Mouse (Mus musculus) frontal cortex, postnatal 25 days (tissue): ENCODE measurements around the gene Ccser1.
"Not testable (repeated sequence)": the region's sequence is repeated elsewhere in the genome, so short reads cannot be mapped to it uniquely, and the experiment has no call there.

ENCODE experiments used
- DNase-seq, 2 experiments: peaks; one replicate each; pipeline ENCODE4 v3.0.0; 2022; ENCODE audit warnings: low spot score in 2 of 2

Ccser1 gene

GRCm38 (mm10) chr6:62045042-62045441 lies 864.9 kb downstream of the Ccser1 start:
- not testable (repeated sequence) for DNase-seq

GRCm38 (mm10) chr6:62055276-62055675 lies 875.2 kb downstream of the Ccser1 start:
- no peak for DNase-seq

- DNase-seq: no peak
Measured at GRCm38 (mm10) chr6:62066363-62067023, 886.4 kb downstream of the Ccser1 start.

DNA sequence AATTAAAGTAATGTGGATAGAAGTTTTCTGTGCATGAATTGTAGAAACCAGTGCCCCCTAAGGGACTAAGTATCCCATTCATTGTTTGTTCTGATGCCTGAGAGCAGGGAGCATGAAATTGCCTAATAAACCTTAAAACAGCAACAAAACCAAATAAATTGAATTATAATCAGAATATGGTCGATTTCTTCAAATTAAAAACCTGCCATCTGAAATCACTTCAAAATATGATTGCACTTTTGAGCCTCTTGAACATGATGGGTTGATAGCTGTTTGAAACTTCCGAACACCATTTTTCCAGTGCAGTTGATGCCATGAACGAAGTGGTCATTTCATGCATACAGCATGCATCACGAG lies 886.9 kb downstream of the Ccser1 start:
- no peak for DNase-seq

GRCm38 (mm10) chr6:62105464-62105863 lies 925.3 kb downstream of the Ccser1 start:
- DNase-seq: no peak

- no peak for DNase-seq
Measured at GRCm38 (mm10) chr6:62132531-62132930, 952.4 kb downstream of the Ccser1 start.

GRCm38 (mm10) chr6:62160320-62160719 lies 980.2 kb downstream of the Ccser1 start:
- DNase-seq: no peak

- DNase-seq: no peak
Measured at GRCm38 (mm10) chr6:62162596-62162995, 982.5 kb downstream of the Ccser1 start.

- no peak for DNase-seq
Measured at GRCm38 (mm10) chr6:62163826-62164225, 983.7 kb downstream of the Ccser1 start.

GRCm38 (mm10) chr6:62196496-62197188 lies 1016.5 kb downstream of the Ccser1 start:
- DNase-seq: no peak

DNA sequence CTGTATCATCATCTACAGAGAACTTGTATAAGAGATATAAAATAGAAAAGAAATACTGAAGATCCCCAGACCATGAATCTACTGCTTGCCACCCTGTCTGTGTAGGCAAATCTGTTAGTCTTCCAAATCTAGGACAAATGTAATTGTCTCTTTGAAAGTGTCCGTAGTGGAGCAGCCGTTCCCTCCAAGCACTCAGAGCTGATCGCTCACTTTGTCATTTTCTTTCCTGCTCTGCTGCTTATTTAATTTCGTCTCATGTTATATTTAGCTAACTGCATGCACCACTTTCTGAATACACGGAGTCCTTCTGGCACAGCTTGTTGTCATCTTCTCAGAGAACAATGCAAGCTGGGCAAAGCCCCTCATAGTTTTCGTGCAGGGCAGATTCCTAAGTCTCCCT lies 1018.6 kb downstream of the Ccser1 start:
- DNase-seq: peak in 1 of 2 experiments; percentile 5

DNA sequence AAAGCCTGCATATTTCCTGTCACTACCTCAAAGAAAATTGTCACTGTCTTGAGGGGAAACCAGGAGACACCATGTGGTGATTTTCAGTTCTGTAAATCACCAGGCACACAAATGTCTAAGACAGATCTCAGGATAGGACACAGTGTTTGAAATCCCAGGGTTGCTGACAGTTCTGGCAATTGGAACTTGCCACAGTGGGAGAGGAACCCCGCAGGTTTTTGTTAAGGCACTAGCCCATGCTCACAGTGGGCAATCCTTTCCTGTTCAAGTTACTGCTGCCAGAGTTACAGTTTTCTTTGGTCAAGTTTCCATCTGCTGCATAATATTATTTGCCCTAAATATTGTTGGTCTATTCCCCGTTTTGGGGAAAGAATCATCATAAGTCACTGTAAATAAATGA lies 1024.9 kb downstream of the Ccser1 start:
- no peak for DNase-seq

GRCm38 (mm10) chr6:62221856-62222255 lies 1041.7 kb downstream of the Ccser1 start:
- no peak for DNase-seq

DNA sequence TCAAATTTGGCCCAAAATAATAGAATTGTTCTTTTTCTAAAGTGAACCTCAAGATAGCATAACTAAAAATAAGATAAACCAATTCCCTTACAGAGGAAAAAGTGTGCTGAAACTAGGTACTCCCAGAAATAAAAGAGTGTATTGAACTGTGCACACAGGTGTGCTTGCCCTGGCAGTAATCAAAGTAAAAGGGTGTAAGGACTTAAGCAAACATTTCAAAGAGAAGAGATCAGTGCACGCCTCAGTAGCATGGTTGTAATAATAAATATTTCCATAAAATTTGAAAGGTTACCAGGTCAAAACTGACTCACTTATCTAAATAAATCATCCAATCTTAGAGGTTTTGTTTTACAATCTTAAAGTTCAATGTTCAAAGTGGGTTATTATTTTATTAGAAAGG lies 1083.8 kb downstream of the Ccser1 start:
- no peak for DNase-seq

DNA sequence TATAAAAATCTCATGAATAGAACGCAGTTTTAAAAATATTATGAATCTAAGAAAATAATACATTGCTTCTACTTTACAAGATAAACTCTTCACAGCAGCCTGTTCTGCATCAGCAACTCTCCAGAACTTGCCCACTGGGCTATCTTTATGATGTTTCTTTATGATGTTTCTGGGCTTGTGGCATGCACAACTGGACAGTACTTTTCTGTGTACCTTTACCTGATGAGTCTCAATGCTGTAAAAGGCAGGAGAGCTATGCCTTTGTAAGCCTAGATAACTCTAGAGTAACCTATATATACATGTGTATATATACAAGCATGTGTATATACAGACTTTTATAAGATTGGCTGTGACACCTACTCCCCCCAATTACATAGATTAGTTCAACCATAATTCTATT lies 1084.4 kb downstream of the Ccser1 start:
- no peak for DNase-seq

DNA sequence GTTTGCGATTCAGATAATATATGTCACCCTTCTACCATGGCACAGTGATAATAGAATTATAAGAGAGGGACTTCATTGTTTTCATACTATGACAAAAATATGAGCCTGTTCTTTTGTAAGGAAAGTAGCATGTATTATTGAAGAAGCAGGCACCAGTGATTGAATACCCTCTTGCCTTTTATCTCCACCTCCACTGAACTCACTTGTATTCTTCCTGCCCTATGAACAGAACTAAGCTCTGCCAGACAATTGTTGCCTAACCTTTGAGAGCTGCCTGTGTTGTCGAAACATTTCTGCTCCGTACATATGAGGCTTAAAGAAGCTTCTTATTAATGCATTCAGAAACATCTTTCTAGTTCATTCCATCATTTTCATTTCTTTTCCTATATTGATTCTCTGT lies 1101.1 kb downstream of the Ccser1 start:
- no peak for DNase-seq

DNA sequence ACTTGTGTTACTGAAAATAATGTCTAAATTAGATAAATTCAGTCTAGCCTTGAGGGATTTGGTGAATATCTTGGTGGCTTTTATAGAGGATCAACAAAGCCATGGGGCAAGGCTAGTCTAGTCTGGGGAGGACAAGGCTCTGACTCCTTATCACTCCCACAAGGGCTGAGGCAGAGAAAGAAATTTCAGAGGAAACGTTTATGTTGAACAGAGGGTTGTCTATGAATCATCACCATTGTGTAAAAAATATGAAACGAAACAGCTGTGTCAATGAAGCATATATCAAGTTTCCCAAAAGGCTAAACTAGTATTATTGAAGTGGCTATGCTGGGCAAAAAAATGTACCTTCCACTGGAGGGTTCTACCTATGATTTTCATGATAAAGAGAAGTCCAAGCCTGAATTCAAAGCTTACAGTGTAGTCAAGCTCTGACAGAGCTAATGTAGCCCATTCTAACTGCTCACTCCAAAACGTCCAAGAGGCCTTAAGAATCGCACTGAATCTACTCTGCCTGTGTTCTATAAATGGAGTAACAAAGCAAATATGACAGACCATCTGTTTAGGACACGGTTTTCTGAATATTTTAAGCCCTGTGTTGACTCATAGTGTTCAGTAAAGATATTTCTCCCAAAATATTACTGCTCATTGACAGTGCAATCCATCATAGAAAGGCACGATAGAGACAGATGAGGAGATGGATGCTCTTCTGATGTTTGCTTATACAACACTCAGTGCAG lies 1121.6 kb downstream of the Ccser1 start:
- no peak for DNase-seq

DNA sequence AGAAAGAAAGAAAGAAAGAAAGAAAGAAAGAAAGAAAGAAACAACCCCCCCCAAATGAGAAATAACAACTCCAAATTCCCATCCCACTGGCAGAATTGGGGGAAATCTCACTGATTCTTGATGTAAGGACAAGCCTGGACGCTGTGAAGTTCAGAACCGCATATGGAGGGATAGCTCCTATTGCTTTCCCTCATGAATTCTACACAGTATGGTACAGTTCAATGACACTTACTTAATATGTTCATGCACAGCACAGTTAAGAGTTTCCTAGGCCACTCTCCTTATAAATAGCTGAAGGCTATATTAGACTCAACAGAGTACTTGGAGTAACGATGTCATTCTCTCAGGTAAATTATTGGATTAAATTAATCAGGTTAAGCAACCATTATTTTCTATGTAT lies 1138.5 kb downstream of the Ccser1 start:
- no peak for DNase-seq

GRCm38 (mm10) chr6:62340319-62340718 lies 1160.2 kb downstream of the Ccser1 start:
- no peak for DNase-seq

- no peak for DNase-seq
Measured at GRCm38 (mm10) chr6:62367802-62368201, 1187.7 kb downstream of the Ccser1 start.
